Mouse (Mus musculus): ENCODE results near the gene Rab11fip3. TPM values are rescaled to one million over a fixed set of nuclear protein-coding genes. Genes with fewer than 3 reads are reported as not detected.
A peak's percentile ranks its signal among the peaks of the same experiment; 100 is the strongest.

Gene Rab11fip3
- polyA plus RNA-seq, 1 experiment from 2014 or later: 7.6 TPM

- Histone ChIP-seq H3K36me3 (ENCODE audit: control insufficient read depth, insufficient read depth, low read length) (no peaks in the 10 kb centered on the region; the same call in 1 of the 2 replicates), H3K4me1 (replicated peaks; ENCODE audit: control insufficient read depth, insufficient read depth, low read length) (peaks cover 24% of the 10 kb centered on the region), H3K9ac (ENCODE audit: low read depth, low read length) (peak overlapping the region; percentile 94), H3K27me3 (replicated peaks; ENCODE audit: control insufficient read depth, insufficient read depth, low read length) (no peaks in the 10 kb centered on the region), H3K4me3 (ENCODE audit: low read depth, low read length) (peak overlapping the region; percentile 93), H3K9me3 (ENCODE audit: control insufficient read depth, low read length) (no peaks in the 10 kb centered on the region), H3K27ac (ENCODE audit: low read depth, low read length) (peak overlapping the region; percentile 79), H3K4me2 (peak overlapping the region; percentile 95)
- ATAC-seq (replicated peaks; ENCODE audit: low FRiP score) (no peak), DNase-seq (ENCODE audit: low spot score) (no peak)
- WGBS: 11% methylated on average over 17 of the region's 17 CpGs
Observed at GRCm38 (mm10) chr17:25984556-25985305, 84.6 kb downstream of the Rab11fip3 start.

GRCm38 (mm10) chr17:25984066-25984465 lies 85.3 kb downstream of the Rab11fip3 start:
- peak overlapping the region; percentile 95 for H3K4me2 ChIP-seq
- peaks cover 24% of the 10 kb centered on the region for H3K4me1 ChIP-seq (replicated peaks; ENCODE audit: control insufficient read depth, insufficient read depth, low read length)
- no peak for DNase-seq (ENCODE audit: low spot score)
- no peak overlapping the region for H3K27ac ChIP-seq (ENCODE audit: low read depth, low read length)
- WGBS: 91% methylated on average over 1 of the region's 1 CpGs
- H3K9ac ChIP-seq (ENCODE audit: low read depth, low read length): no peak overlapping the region
- no peaks in the 10 kb centered on the region for H3K36me3 ChIP-seq (ENCODE audit: control insufficient read depth, insufficient read depth, low read length)
- no peak for ATAC-seq (replicated peaks; ENCODE audit: low FRiP score)
- H3K27me3 ChIP-seq (replicated peaks; ENCODE audit: control insufficient read depth, insufficient read depth, low read length): no peaks in the 10 kb centered on the region
- H3K4me3 ChIP-seq (ENCODE audit: low read depth, low read length): peak overlapping the region; percentile 93
- no peaks in the 10 kb centered on the region for H3K9me3 ChIP-seq (ENCODE audit: control insufficient read depth, low read length)

GRCm38 (mm10) chr17:25982913-25983312 lies 86.4 kb downstream of the Rab11fip3 start:
- 79% methylated on average over 3 of the region's 3 CpGs for WGBS
- DNase-seq (ENCODE audit: low spot score): no peak
- ATAC-seq (replicated peaks; ENCODE audit: low FRiP score): no peak
- Histone ChIP-seq H3K4me2 (peak overlapping the region; percentile 95), H3K27me3 (replicated peaks; ENCODE audit: control insufficient read depth, insufficient read depth, low read length) (no peaks in the 10 kb centered on the region), H3K36me3 (ENCODE audit: control insufficient read depth, insufficient read depth, low read length) (no peaks in the 10 kb centered on the region), H3K4me1 (replicated peaks; ENCODE audit: control insufficient read depth, insufficient read depth, low read length) (peaks cover 26% of the 10 kb centered on the region), H3K9me3 (ENCODE audit: control insufficient read depth, low read length) (no peaks in the 10 kb centered on the region), H3K4me3 (ENCODE audit: low read depth, low read length) (no peak overlapping the region), H3K9ac (ENCODE audit: low read depth, low read length) (no peak overlapping the region), H3K27ac (ENCODE audit: low read depth, low read length) (no peak overlapping the region)

- no peak overlapping the region for H3K9ac ChIP-seq (ENCODE audit: low read depth, low read length)
- no peak overlapping the region for H3K27ac ChIP-seq (ENCODE audit: low read depth, low read length)
- no peak for DNase-seq (ENCODE audit: low spot score)
- H3K4me3 ChIP-seq (ENCODE audit: low read depth, low read length): no peak overlapping the region
- H3K4me2 ChIP-seq: no peak overlapping the region
- peaks cover 26% of the 10 kb centered on the region for H3K4me1 ChIP-seq (replicated peaks; ENCODE audit: control insufficient read depth, insufficient read depth, low read length)
- H3K36me3 ChIP-seq (ENCODE audit: control insufficient read depth, insufficient read depth, low read length): no peaks in the 10 kb centered on the region
- no peaks in the 10 kb centered on the region for H3K9me3 ChIP-seq (ENCODE audit: control insufficient read depth, low read length)
- whole genome bisulfite sequencing: 87% methylated on average over 5 of the region's 5 CpGs
- no peak for ATAC-seq (replicated peaks; ENCODE audit: low FRiP score)
- H3K27me3 ChIP-seq (replicated peaks; ENCODE audit: control insufficient read depth, insufficient read depth, low read length): no peaks in the 10 kb centered on the region
Observed at GRCm38 (mm10) chr17:25980854-25981253, 88.5 kb downstream of the Rab11fip3 start.

- Histone ChIP-seq H3K27ac (ENCODE audit: low read depth, low read length) (no peak overlapping the region), H3K4me2 (no peak overlapping the region), H3K36me3 (ENCODE audit: control insufficient read depth, insufficient read depth, low read length) (no peaks in the 10 kb centered on the region), H3K27me3 (replicated peaks; ENCODE audit: control insufficient read depth, insufficient read depth, low read length) (no peaks in the 10 kb centered on the region), H3K9me3 (ENCODE audit: control insufficient read depth, low read length) (no peaks in the 10 kb centered on the region), H3K4me3 (ENCODE audit: low read depth, low read length) (no peak overlapping the region), H3K9ac (ENCODE audit: low read depth, low read length) (no peak overlapping the region), H3K4me1 (replicated peaks; ENCODE audit: control insufficient read depth, insufficient read depth, low read length) (peaks cover 26% of the 10 kb centered on the region)
- no peak for ATAC-seq (replicated peaks; ENCODE audit: low FRiP score)
- 84% methylated on average over 5 of the region's 5 CpGs for WGBS
- no peak for DNase-seq (ENCODE audit: low spot score)
Observed at GRCm38 (mm10) chr17:25979829-25980738, 89.3 kb downstream of the Rab11fip3 start.

GRCm38 (mm10) chr17:25970954-25971707 lies 98.2 kb downstream of the Rab11fip3 start:
- H3K9ac ChIP-seq (ENCODE audit: low read depth, low read length): no peak overlapping the region
- no peaks in the 10 kb centered on the region for H3K36me3 ChIP-seq (ENCODE audit: control insufficient read depth, insufficient read depth, low read length)
- whole genome bisulfite sequencing: 79% methylated on average over 4 of the region's 4 CpGs
- H3K27me3 ChIP-seq (replicated peaks; ENCODE audit: control insufficient read depth, insufficient read depth, low read length): no peaks in the 10 kb centered on the region
- H3K27ac ChIP-seq (ENCODE audit: low read depth, low read length): no peak overlapping the region
- H3K9me3 ChIP-seq (ENCODE audit: control insufficient read depth, low read length): no peaks in the 10 kb centered on the region
- DNase-seq (ENCODE audit: low spot score) (no peak), ATAC-seq (replicated peaks; ENCODE audit: low FRiP score) (no peak)
- no peak overlapping the region for H3K4me2 ChIP-seq
- H3K4me1 ChIP-seq (replicated peaks; ENCODE audit: control insufficient read depth, insufficient read depth, low read length): peaks cover 10% of the 10 kb centered on the region
- H3K4me3 ChIP-seq (ENCODE audit: low read depth, low read length): no peak overlapping the region

- Histone ChIP-seq H3K27ac (ENCODE audit: low read depth, low read length) (no peak overlapping the region), H3K4me1 (replicated peaks; ENCODE audit: control insufficient read depth, insufficient read depth, low read length) (peaks cover 10% of the 10 kb centered on the region), H3K4me3 (ENCODE audit: low read depth, low read length) (no peak overlapping the region), H3K36me3 (ENCODE audit: control insufficient read depth, insufficient read depth, low read length) (no peaks in the 10 kb centered on the region), H3K27me3 (replicated peaks; ENCODE audit: control insufficient read depth, insufficient read depth, low read length) (no peaks in the 10 kb centered on the region), H3K9me3 (ENCODE audit: control insufficient read depth, low read length) (no peaks in the 10 kb centered on the region), H3K9ac (ENCODE audit: low read depth, low read length) (no peak overlapping the region), H3K4me2 (no peak overlapping the region)
- DNase-seq (ENCODE audit: low spot score) (no peak), ATAC-seq (replicated peaks; ENCODE audit: low FRiP score) (no peak)
- 89% methylated on average over 9 of the region's 9 CpGs for WGBS
Observed at GRCm38 (mm10) chr17:25970448-25970847, 98.9 kb downstream of the Rab11fip3 start.

GRCm38 (mm10) chr17:25968176-25968575 lies 101.2 kb downstream of the Rab11fip3 start:
- H3K4me2 ChIP-seq: no peak overlapping the region

More at GRCm38 (mm10) chr17:25968176-25968575, 101.2 kb downstream of the Rab11fip3 start:
- no peak overlapping the region for H3K27ac ChIP-seq (ENCODE audit: low read depth, low read length)
- ATAC-seq (replicated peaks; ENCODE audit: low FRiP score) (peak; percentile 39; the same call in 1 of the 2 replicates), DNase-seq (ENCODE audit: low spot score) (no peak)
- no peak overlapping the region for H3K4me3 ChIP-seq (ENCODE audit: low read depth, low read length)
- H3K36me3 ChIP-seq (ENCODE audit: control insufficient read depth, insufficient read depth, low read length): peaks cover 7% of the 10 kb centered on the region
- no peaks in the 10 kb centered on the region for H3K9me3 ChIP-seq (ENCODE audit: control insufficient read depth, low read length)
- H3K27me3 ChIP-seq (replicated peaks; ENCODE audit: control insufficient read depth, insufficient read depth, low read length): no peaks in the 10 kb centered on the region
- H3K4me1 ChIP-seq (replicated peaks; ENCODE audit: control insufficient read depth, insufficient read depth, low read length): peaks cover 10% of the 10 kb centered on the region
- WGBS: 77% methylated on average over 1 of the region's 1 CpGs
- no peak overlapping the region for H3K9ac ChIP-seq (ENCODE audit: low read depth, low read length)
